Mouse (Mus musculus): ENCODE results near the gene S100a7a. TPM values are rescaled to one million over a fixed set of nuclear protein-coding genes. Genes with fewer than 3 reads are reported as not detected.

S100a7a gene
- polyA plus RNA-seq, 1 experiment from 2014 or later: not detected

Other genes starting within 250 kb of the S100a7a start
- gene Ints3, start 220.4 kb upstream of the S100a7a start, polyA plus RNA-seq (2014; fragmentation: Nextera tagmentation; extraction: Ambion mirVana): 36.8 and 45.8 TPM in 2 replicates
- gene Npr1, start 188.2 kb upstream of the S100a7a start, polyA plus RNA-seq (2014; fragmentation: Nextera tagmentation; extraction: Ambion mirVana): 3.1 and 3.5 TPM in 2 replicates
- 333 and 341 TPM in 2 replicates for gene Ilf2, start 177.9 kb upstream of the S100a7a start, polyA plus RNA-seq (2014; fragmentation: Nextera tagmentation; extraction: Ambion mirVana)
- 77.3 and 77.7 TPM in 2 replicates for gene Snapin, start 163.0 kb upstream of the S100a7a start, polyA plus RNA-seq (2014; fragmentation: Nextera tagmentation; extraction: Ambion mirVana)
- gene Chtop, start 144.5 kb upstream of the S100a7a start, polyA plus RNA-seq (2014; fragmentation: Nextera tagmentation; extraction: Ambion mirVana): 133 and 134 TPM in 2 replicates
- gene S100a1, start 139.6 kb upstream of the S100a7a start, polyA plus RNA-seq (2014; fragmentation: Nextera tagmentation; extraction: Ambion mirVana): 4.6 and 8.4 TPM in 2 replicates
- gene S100a13, start 139.6 kb upstream of the S100a7a start, polyA plus RNA-seq (2014; fragmentation: Nextera tagmentation; extraction: Ambion mirVana): 11.2 and 12.7 TPM in 2 replicates
- gene S100a14, start 127.2 kb upstream of the S100a7a start, polyA plus RNA-seq (2014; fragmentation: Nextera tagmentation; extraction: Ambion mirVana): not detected in 2 replicates
- 39.2 and 40.0 TPM in 2 replicates for gene S100a16, start 116.8 kb upstream of the S100a7a start, polyA plus RNA-seq (2014; fragmentation: Nextera tagmentation; extraction: Ambion mirVana)
- gene S100a3, start 93.4 kb upstream of the S100a7a start, polyA plus RNA-seq (2014; fragmentation: Nextera tagmentation; extraction: Ambion mirVana): not detected in 2 replicates
- not detected in 2 replicates for gene S100a2, start 63.8 kb upstream of the S100a7a start, polyA plus RNA-seq (2014; fragmentation: Nextera tagmentation; extraction: Ambion mirVana)
- not detected in 2 replicates for gene Gm42674, start 52.1 kb upstream of the S100a7a start, polyA plus RNA-seq (2014; fragmentation: Nextera tagmentation; extraction: Ambion mirVana)
- 0.55 TPM in 1 of 2 replicates, not detected in the other for gene S100a4, start 50.2 kb upstream of the S100a7a start, polyA plus RNA-seq (2014; fragmentation: Nextera tagmentation; extraction: Ambion mirVana)
- gene S100a5, start 45.5 kb upstream of the S100a7a start, polyA plus RNA-seq (2014; fragmentation: Nextera tagmentation; extraction: Ambion mirVana): not detected in 2 replicates
- 7.3 and 8.2 TPM in 2 replicates for gene S100a6, start 41.1 kb upstream of the S100a7a start, polyA plus RNA-seq (2014; fragmentation: Nextera tagmentation; extraction: Ambion mirVana)
- 4.8 and 5.3 TPM in 2 replicates for gene S100a8, start 15.0 kb downstream of the S100a7a start, polyA plus RNA-seq (2014; fragmentation: Nextera tagmentation; extraction: Ambion mirVana)
- 2.6 and 5.2 TPM in 2 replicates for gene S100a9, start 41.7 kb downstream of the S100a7a start, polyA plus RNA-seq (2014; fragmentation: Nextera tagmentation; extraction: Ambion mirVana)
- not detected in 2 replicates for gene Pglyrp4, start 72.9 kb downstream of the S100a7a start, polyA plus RNA-seq (2014; fragmentation: Nextera tagmentation; extraction: Ambion mirVana)
- gene Gm5849, start 123.9 kb downstream of the S100a7a start, polyA plus RNA-seq (2014; fragmentation: Nextera tagmentation; extraction: Ambion mirVana): not detected in 2 replicates